Mouse (Mus musculus) testis, adult 2 months (tissue): Measurements from ENCODE around the gene Gm37240.

Experiments used
- CTCF ChIP-seq: fragments of 200-500 bp; IDR thresholded peaks from 2 replicates; pipeline ENCODE4 v1.5.1; 2012; ENCODE audit warnings: low read depth, mild to moderate bottlenecking, inconsistent platforms, low read length, moderate library complexity; ENCODE audit not compliant: control insufficient read depth, insufficient read depth, insufficient replicate concordance
- POLR2A ChIP-seq: fragments of 200-500 bp; IDR thresholded peaks from 2 replicates; pipeline ENCODE4 v1.6.1; 2012; ENCODE audit warnings: low read depth, mild to moderate bottlenecking, inconsistent platforms, low read length, moderate library complexity; ENCODE audit not compliant: control insufficient read depth

DNA sequence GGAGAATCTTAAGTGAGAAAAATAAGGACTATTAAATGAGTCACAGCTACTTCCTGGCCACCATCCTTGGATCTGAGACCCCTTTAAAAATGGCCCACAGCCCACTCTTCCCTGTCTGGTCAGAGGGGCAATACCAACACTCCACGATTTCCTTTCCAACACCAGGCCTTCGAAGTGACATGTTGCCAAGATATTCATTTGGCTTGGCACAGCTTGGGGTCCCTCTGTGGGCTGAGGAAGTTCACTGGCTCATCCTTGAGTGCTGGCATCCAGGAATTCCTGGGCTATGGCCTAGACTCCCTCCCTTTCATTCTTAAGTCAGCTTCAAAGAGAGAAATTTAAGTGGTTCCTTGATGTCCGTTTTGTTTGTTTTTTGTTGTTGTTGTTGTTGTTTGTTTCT lies 576.1 kb downstream of the Gm37240 start:
- TF ChIP-seq POLR2A, result no peak
- no peak for TF ChIP-seq CTCF
